Mouse (Mus musculus) MEL (cell line): ENCODE data around the gene Lasp1.

Experiments used
- CHD2 ChIP-seq: IDR thresholded peaks from 2 replicates; pipeline ENCODE4 v1.6.1; 2011; ENCODE audit warnings: low read length, improper control_type of control experiment
- CTCF ChIP-seq, 3 experiments: IDR thresholded peaks in 2 of 3; conservative IDR thresholded peaks in 1 of 3; 2 replicates each; pipeline ENCODE4 v1.5.1; 2011 to 2012; ENCODE audit warnings: low read length in 3 of 3, low read depth in 2 of 3, mild to moderate bottlenecking in 2 of 3, improper control_type of control experiment in 1 of 3, inconsistent platforms in 1 of 3, mixed read lengths in 1 of 3, moderate library complexity in 1 of 3; ENCODE audit not compliant: control insufficient read depth in 1 of 3, insufficient read depth in 1 of 3, poor library complexity in 1 of 3, severe bottlenecking in 1 of 3
- EP300 ChIP-seq, 2 experiments: IDR thresholded peaks; 2 replicates each; pipeline ENCODE4 v1.6.1; 2011; ENCODE audit warnings: improper control_type of control experiment in 2 of 2, low read length in 2 of 2, low read depth in 1 of 2, mild to moderate bottlenecking in 1 of 2
- MAFK ChIP-seq: IDR thresholded peaks from 2 replicates; pipeline ENCODE4 v1.6.1; 2011; ENCODE audit warnings: low read depth, mild to moderate bottlenecking, low read length, improper control_type of control experiment, borderline replicate concordance
- NELFE ChIP-seq: IDR thresholded peaks from 2 replicates; pipeline ENCODE4 v1.6.1; 2011; ENCODE audit warnings: low read depth, low read length, improper control_type of control experiment
- NRF1 ChIP-seq: IDR thresholded peaks from 2 replicates; pipeline ENCODE4 v1.6.1; 2014; ENCODE audit warnings: low read depth, mild to moderate bottlenecking, inconsistent platforms, low read length, improper control_type of control experiment, moderate library complexity; ENCODE audit not compliant: poor library complexity, insufficient read depth, severe bottlenecking
- POLR2A ChIP-seq, 2 experiments: IDR thresholded peaks; 2 replicates each; pipeline ENCODE4 v1.6.1; 2011 to 2012; ENCODE audit warnings: low read length in 2 of 2, mild to moderate bottlenecking in 2 of 2, control low read depth in 1 of 2, improper control_type of control experiment in 1 of 2, low read depth in 1 of 2, moderate library complexity in 1 of 2; ENCODE audit not compliant: control insufficient read depth in 1 of 2, insufficient read depth in 1 of 2, poor library complexity in 1 of 2
- RAD21 ChIP-seq: IDR thresholded peaks from 2 replicates; pipeline ENCODE4 v1.6.1; 2011; ENCODE audit warnings: mild to moderate bottlenecking, low read depth, low read length, improper control_type of control experiment
- SMC3 ChIP-seq: IDR thresholded peaks from 2 replicates; pipeline ENCODE4 v1.6.1; 2011; ENCODE audit warnings: low read depth, low read length, improper control_type of control experiment
- TAL1 ChIP-seq: IDR thresholded peaks from 2 replicates; pipeline ENCODE4 v1.6.1; 2012; ENCODE audit warnings: mild to moderate bottlenecking, inconsistent platforms, low read length, moderate library complexity, mixed read lengths

GRCm38 (mm10) chr11:97840991-97841661, 42.3 kb downstream of the Lasp1 start:
- TF ChIP-seq CTCF (IDR thresholded peaks at IDR 0.05 in 2 of 3, conservative IDR thresholded peaks at IDR 0.05 in 1 of 3; ENCODE audit: control insufficient read depth in 1 of 3, insufficient read depth in 1 of 3, low read depth in 2 of 3, low read length in 3 of 3, poor library complexity in 1 of 3, severe bottlenecking in 1 of 3) (no peak), POLR2A (IDR thresholded peaks at IDR 0.05; ENCODE audit: control insufficient read depth in 1 of 2, insufficient read depth in 1 of 2, low read depth in 1 of 2, low read length in 2 of 2, poor library complexity in 1 of 2) (peak in 1 of 2 experiments; percentile 44; a peak in 1 of 4 replicates), NRF1 (no peak), SMC3 (no peak), NELFE (peak; percentile 37; the same call in 1 of the 2 replicates), TAL1 (no peak), MAFK (no peak), RAD21 (no peak), CHD2 (no peak), EP300 (IDR thresholded peaks at IDR 0.05; ENCODE audit: low read depth in 1 of 2, low read length in 2 of 2) (no peak)
